Mouse (Mus musculus) spleen, postnatal 14 days (tissue): ENCODE data around the gene Klhl33.
A peak's percentile ranks its signal among the peaks of the same experiment; 100 is the strongest.
"Not testable (repeated sequence)": the region's sequence is repeated elsewhere in the genome, so short reads cannot be mapped to it uniquely, and the experiment has no call there.

Experiments
- DNase-seq, 2 experiments: peaks; one replicate each; pipeline ENCODE4 v3.0.0; 2021 to 2022; ENCODE audit warnings: low spot score in 2 of 2

Gene Klhl33

DNA sequence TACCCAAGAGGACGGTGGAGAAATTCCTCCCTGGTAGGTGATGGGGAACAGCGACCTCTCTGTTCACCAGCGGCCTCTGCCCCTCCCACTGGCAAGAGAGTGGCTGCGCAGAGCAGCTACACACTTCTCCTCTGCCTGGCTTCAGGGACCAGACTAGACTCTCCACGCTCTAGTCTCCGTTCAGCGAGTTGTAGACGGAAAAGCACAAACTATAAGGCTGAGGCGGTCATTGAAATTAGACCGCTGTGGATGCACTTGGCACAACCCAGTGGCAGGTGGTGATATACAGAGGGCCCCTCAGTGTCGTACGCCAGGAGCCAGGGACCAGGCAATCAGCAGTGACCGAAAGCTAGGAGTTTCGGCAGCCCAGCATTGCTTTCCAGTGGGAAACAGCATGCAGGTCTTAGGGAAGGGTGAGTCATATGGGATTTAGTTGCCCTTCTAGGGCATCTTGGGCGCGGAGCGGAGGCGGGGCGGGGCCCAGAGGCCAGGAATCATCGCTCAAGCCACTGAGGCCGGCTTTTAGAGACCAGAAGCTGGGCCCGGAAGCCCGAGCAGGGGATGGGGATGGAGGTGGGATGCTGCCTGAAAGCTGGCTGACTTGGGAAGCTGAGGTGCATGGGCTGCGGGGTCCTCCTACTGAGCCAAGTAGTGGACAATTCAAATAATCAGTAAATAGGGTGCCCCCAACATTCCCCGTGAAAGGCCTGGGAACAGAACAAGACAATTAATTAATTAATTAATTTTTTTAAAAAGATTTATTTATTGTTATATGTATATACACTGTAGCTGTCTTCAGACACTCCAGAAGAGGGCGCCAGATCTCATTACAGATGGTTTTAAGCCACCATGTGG lies 6.9 kb upstream of the Klhl33 start:
- DNase-seq: no peak

DNA sequence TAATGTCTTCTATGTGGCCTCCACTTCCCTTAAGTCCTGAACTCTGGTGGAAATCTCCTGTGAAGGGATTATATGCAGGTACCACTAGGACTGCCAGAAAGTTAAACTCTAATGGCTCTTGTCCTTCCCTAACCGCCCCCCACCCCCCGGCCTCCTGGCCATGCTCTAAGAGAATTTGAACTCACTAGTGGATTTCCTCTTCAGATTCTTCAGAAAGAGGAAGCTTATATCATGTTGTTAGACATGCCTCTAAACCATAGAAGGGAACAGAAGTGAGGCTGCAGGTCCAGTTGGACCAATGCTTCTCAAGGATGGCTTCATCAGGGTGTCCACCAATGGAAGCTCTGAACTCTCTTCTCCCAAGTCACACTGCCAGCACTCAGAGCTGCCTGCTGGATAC lies 685 bp upstream of the Klhl33 start:
- not testable (repeated sequence) for DNase-seq

DNA sequence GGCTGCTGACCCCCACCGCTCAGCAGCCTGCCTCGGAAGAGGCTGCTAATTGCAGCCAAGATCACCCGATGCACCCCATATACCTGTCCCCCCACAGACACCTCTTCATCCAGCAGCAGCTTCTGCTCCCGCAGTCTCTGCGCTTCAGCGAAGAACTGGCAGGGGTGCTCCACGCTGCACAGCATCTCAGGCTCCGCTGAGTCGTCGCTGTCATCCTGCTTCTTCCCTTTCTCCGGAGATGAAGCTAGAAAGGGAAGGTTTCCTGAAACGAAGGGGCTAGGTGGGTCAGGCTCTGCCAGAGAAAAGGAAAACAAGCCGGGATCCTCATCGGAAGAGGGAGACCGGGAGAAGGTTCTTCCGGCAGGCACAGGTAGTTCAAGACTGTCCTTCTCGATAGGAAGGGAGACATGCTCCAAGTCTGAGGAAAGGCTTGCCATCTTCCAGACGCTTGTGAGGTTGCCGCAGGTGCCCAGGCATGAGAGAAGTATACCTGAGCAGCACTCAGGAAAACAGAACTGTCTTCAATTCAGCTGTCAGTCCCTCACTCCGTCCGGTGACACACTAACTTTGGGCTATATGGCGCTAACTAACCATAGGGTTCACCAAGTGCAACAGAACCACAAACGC lies 447 bp downstream of the Klhl33 start:
- no peak for DNase-seq

DNA sequence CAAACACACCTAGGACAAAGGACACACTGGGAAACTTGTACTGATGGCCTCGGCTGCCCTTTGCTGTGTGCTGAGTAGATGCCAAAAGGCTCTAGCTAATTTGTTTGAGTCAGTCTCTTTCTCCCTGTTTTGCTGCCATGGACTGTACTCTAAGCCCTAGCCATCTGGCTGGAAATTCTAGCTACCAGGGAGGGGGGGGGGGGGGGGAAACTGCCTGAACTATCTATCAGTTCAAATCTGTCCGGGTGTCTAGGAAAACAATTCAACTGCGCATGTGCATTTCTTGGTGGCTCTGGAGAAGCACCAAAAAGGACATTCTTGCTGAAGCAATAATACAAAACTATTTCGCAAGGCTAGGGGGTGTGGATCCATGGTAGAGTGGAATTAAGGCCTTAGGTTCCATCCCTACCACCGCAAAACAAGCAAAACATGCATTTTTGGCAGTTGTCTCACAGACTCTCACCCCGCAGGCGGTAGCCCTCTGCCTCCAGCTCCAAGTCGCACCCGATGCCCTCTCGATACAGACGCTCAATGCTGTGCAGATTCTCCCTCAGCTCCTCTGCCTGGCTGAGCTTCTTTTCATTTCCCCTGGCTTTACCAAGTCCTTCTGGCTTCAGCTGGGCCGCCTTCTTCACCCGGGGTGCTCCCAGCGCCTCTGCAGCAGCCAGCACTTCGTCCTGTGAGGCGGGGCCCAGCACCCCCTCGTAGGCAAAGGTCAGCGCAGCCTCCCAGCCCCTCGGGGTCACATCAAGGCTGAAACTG lies 1.1 kb downstream of the Klhl33 start:
- no peak for DNase-seq

DNA sequence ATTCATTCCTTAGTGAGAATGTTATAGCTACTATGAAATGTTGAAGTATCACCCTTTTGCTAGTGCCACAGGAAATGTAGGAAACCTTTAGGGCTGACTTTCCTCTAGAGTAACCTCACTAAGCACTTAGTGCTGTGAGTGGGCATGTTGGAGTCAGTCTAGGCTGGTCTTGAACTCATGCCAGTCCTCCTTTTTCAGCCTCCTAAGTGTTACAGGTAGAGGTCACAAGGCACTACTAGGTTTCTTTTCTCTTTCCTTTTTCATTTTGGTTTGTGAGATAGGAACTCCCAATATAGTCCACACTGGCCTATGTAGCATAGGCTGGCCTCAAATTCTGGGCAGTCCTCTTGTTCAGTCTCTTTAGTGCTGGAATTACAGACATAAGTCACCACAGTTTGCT lies 1.9 kb downstream of the Klhl33 start:
- DNase-seq: no peak

DNA sequence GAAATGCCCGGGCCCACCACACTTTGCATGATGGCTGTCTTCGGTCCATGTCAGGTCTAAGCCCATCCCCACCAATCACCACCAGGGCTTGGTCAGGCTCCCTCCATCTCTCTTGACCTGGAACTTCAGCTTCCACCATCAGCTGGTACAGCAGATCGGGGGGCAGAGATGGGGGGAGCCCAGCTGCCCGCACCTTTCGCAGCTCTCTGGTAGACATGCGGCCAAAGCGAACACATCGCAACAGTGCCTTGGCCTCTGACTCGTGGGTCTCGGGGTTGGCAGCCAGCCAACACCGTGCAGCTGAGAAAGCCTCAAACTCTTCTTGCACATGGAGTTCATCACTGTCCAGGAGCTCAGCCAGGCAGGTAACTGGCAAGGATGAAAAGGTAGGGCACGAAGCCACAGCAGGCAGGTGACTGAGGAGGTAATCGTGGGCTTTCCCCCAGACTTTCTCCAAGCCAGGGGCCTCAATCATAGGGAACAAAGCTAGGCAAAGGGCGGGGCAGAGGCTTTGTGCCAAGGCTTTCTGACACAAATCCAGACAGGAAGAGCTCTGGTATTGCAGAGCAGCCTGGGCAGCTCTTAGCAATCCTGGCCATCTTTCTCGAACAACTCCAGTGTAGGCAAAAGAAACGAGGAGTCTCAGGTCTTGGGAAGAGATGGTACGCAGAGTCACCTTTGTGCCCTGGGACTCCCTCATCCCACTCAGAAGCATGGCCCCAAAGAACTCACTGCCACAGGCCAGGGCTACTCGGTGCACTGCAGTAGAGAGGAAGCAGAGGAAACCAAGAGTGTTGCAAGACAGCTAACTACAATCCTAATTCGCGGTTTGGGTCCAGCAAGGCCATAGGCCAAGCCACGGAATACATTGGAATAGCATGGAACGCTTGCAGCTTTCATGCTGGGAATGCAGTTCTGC lies 4.5 kb downstream of the Klhl33 start:
- DNase-seq: no peak

DNA sequence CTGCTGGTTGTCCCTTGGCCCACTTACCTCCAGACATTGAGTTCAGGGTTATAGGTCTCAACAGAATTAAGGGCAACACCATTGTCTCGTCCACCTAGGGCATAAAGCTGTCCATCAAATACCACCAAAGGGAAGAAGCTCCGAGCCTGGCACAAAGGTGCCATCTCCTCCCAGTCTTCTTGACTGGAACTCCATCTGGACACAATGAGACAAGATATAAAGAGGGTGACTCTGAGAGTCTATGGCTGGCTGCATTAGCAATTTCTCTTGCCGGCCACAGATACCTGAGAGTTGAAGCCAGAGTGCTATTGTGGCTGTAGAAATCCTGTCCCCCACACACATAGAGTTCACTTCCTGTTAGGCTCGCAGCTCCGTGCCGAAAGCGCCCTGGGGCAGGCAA lies 5.2 kb downstream of the Klhl33 start:
- DNase-seq: no peak

DNA sequence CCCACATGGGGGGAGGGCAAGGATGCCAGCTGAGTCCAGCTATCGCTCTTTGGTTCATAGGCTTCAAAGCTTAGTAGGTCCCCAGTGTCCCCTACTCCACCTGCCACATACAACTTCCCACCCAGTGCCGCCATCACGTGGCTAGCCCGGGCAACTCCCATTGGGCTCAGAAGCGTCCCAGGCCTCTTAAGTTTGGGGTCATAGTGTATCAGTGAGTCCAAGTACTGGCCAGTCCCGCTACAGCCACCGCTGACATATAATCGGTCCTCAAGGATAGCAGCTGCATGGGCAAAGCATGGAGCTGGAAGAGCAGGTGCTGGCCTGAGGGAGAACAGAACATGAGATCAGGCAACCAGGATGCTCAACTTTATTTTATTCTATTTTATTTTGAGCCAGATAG lies 5.7 kb downstream of the Klhl33 start:
- DNase-seq: no peak

DNA sequence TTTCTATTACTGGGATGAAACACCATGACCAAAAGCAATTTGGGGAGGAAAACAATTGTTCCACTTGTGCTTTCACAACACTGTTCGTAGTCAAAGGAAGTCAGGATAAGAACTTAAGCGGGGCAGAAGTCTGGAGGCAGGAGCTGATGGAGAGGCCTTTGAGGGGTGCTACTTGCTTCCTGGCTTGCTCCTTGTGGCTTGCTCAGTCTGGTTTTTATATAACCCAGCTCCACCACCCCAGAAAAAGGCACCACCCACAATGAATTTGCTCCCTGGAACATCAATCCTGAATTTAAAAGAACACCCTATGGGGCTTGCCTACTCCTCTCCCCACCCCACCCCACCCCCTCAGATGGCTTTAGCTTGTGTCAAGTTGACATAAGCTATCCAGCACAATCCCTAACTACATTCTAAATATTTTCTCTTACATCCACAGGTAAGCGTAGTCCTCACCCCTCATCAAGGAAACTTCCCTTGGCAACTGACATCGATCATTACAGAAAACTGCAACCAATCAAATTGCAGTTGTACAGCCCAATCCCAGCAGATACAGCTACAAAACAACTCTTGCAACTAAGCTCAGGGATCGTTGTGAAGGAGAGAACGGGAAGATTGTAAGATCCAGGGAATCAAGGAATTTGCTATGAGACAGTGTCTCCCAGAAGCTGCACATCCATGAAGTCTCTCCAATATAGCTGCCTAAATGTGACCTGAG lies 20.9 kb downstream of the Klhl33 start:
- no peak for DNase-seq

DNA sequence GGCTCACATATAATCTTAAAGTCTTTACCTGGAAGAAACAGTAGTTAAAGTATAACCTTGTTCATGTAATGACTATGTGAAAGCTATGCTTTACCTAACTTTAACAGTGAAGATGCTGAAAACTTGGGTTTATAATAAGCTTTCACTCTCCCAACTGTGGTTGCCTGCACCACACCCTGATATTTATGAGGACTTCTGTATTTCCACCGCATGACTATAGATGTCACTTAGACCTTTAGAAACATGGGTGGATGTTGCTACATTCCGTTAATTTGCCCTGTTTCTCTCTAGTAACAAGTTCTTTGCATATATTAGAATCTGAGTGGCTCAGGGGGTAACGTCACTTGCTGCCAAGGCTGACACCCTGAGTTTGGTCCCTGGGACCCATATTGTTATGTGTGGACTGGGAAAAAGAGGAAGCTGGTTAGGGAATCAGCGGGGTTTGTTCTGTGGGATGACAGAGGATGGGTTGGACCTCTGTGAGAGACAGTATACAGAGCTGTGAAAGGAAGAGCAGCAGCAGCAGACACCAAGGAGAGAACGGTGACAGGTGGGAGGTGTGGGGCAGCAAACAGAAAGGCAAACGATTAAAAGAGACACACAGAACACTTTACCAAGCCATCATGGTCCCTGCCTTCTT lies 21.6 kb downstream of the Klhl33 start:
- DNase-seq: no peak

DNA sequence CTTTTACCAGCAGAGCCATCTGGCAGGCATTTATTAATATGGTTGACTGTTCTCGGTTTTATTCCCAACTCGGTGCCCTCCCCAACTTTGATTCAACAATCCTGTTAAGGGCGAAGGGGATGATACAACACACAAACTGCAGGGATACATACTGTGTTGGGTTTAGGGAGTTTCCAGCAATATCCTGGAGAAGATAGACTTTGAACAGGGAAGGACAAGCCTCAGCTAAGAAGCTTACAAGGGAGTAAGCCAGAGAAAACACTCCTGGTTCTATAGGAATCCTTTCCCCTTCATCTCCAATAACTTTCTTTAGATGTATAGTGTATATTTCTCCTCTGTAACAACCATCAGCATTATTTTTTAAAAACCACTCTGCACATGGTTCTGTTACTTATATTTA lies 22.1 kb downstream of the Klhl33 start:
- DNase-seq: no peak

DNA sequence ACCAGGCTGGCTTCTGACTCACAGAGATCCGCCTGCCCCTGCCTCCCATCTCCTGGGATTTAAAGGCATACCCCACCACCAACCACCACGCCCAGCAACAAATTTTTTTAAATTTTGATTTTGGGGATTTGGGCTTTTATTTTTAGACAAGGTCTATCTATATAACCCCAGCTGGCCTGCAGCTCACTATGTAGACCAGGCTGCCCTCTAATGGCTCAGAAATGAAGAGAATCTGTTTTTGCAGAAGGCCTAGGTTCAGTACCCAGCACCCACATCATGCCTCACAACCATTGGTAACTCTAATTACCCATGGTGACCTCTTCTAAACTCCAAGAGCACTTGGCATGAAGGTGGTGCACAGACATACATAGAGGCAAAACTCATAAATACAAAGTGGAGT lies 26.0 kb downstream of the Klhl33 start:
- no peak for DNase-seq

DNA sequence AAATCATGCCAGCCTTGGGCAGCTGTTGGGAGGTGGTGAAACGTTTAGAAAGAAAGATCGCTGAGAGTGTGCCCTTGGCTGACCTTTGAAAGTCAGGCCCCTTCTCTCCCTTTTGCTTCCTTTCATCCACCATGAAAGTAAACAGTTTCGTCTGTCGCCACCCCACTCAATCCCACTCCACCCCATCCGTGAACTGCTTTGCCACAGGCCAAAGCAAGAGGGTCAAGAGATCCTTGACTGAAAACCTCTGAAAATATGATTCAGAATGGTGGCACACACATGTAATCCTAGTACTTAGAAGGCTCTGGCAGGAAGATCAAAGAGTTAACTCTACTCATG lies 26.5 kb downstream of the Klhl33 start:
- DNase-seq: no peak

DNA sequence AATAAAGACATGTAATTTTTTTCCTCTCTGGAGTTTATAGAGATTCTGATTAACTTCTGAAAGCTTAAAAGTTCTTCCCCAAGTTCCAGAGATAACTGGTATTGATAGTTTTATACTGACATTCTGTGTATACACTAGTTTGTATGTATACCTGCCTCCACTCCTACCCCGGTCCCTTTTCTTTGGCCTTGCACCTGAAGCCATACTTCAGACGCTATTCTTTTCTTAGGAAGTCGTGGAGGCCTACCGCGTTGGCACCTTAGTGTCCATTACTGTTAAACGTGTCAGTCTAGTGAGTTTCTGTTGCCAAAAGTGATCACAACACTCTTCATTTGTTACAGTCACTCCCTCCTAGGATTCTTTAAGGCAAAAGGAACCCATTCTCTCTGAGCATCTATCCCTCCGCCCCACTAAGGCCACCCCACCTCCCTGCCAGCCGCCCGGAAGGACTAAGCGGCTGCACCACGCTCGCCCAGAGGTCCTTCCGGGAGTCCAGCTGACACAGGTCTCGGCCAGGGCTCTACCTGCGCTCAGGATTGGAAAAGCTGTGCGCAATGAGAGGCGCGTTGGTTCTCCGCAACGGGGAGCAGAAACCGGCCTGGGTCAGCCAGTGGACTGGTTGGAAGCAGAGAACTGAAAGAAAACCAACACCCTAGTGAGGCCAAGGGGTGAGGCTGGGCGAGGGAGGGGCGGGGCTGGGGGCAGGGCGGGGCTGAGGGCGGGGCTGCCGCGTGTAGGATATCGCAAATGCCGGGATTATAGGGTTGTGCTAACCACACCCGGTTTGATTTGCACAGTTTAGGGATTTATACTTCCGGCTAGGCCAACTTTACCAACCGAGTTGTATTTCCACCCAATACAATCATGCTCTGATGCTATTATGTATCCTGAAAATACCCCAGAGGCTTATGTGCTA lies 27.2 kb downstream of the Klhl33 start, which contains the start of gene Tep1:
Gene Tep1 (minus strand): TSS at position 672 of the 916 bp plus-strand sequence.
- peak; percentile 24 to 54 for DNase-seq

DNA sequence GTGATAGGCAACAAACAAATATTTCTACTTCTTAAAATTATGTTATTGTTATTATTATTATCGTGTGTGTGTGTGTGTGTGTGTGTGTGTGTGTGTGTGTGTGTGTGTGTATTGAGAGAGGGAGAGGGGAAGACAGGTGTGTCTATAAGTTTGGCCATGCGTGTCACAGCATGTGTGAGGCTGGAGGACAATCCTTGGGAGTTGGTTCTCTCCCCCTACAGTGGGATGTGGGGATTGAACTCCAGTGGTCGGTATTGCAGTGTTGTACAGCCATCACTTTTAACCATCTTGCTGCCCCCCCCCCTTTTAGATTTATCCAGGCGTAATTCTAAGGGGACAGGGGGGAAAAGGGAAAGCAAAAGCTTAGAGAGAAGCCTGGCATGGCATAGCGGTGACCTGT lies 28.7 kb downstream of the Klhl33 start:
- no peak for DNase-seq

DNA sequence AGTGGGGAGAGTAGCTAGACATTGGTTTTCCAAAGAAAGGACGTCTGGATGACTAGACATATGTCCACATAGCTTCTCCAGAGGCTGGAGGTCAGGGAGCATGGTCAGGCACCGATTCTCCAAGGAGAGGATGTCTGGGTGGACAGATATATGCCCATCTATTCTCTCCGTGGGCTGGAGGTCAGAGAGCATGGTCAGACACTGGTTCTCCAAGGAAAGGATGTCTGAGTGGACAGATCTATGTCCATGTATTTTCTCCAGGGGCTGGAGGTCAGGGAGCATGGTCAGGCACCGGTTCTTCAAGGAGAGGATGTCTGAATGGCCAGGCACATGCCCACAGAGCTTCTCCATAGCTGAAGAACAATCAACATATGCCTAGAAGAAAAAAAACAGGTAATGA lies 29.1 kb downstream of the Klhl33 start:
- no peak for DNase-seq

DNA sequence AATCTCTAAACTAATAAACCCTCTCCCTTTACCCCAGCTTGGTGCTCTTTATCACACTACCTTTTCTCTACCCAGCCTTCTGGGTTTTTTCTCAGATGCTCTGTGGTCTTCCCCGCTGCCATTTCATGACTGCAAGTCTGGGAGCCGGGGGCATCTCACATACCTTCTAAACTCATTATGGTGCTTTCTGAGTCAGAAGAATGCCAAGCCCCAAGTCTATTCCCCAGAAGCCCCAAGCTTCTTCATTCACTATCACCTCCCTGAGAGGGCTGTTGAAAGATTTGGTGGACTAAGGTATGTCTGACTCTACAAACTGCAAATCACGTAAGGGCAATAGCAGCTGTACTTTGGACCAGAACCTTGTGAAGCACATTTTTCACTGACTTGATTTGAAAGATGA lies 30.3 kb downstream of the Klhl33 start:
- no peak for DNase-seq

DNA sequence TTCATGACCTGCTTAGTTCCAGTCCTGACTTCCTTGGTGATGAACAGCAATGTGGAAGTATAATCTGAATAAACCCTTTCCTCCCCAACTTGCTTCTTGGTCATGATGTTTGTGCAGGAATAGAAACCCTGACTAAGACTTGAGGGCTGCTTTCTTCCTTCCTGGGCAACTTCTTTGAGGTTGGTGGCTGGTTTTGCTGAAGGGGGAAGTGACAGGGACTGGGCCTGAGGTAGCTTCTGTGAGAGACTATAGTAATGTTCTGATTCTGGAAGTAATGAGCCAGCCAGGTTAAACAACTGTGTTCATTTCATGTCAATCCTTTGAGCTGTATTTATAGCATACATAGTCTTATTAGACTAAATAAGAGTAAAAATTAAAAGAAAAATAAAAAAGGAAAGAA lies 32.3 kb downstream of the Klhl33 start:
- not testable (repeated sequence) for DNase-seq

DNA sequence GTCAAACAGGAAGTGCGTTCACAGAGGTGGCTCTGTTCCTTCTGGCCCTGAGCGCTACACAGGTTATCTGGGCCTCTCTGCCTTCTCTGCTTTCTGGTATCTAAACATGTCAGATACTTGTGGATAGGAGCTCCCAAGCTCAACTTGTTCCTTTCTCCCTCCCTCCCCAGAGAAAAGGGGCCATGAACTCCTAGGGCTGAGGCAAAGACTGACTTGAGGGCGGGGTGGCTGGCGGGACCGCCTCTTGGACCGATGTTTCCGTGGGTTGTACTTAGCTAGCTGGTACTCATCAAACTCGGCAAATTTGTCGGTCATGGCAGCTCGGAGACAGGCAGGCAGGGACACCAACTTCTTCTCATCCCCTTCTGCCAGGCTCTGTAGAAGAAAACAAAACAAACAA lies 34.7 kb downstream of the Klhl33 start:
- no peak for DNase-seq
